Comparison of ENCODE assay signal across 27 mouse cellular contexts in the genomic region with DNA sequence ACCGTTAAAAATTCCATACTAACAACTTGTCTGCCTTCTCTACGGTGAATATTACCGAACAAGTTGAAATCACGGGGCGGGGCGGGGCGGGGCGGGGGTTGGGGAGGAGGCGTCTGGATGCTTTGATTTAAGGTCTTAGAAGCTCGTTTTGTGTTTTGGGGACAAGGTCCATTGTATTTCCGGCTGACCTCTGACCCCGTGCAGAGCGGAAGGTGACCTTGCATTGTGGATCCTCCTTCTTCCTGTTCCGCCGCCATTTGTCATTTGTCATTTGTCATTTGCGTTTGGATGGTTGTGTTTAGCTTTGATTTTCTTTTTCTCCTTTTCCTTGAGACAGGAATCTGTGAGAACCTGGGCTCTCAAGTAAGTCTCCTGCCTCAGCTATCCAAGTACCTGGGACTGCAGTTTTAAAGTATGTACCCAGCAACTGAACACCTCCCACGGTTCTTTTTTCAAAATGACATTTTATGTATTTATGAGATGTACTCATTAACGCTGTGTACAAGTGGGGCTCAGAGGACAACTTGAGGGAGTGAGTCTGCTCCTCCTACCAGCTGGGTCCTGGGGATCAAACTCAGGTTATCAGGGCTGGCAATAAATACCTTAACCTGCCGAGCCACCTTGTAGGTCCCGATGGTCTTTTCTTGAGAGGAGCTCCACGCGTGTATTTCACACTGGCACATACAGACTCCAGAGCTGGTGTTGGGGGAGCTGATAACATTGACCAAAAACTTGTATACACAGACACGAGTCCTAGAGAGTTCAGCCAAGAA. TPM values are rescaled to one million over a fixed set of nuclear protein-coding genes. Genes with fewer than 3 reads are reported as not detected.
DNase-seq lines count a peak whose midpoint lies in the region; ATAC-seq and TF ChIP-seq lines count a peak whose summit lies in the region.
"Had no signal": no experiment of that assay in that cellular context is flagged by ENCODE, and none has a peak within 500 bp of the region (broad histone marks: within the 10 kb centered on the region; RNA-seq: fewer than 3 reads in every experiment).

No protein-coding gene starts in this region.

- in situ Hi-C loops in ES-E14 (cut with MboI; ENCODE audit: low sequenced_read_pairs in 2 of 2, unreplicated experiment in 2 of 2): no loop called here

- H3K36me3 ChIP-seq in hindbrain, embryonic 10.5 days: no peaks in the 10 kb centered on the region
- no peaks in the 10 kb centered on the region for H3K36me3 ChIP-seq in hindbrain, embryonic 11.5 days (ENCODE audit: control insufficient read depth, insufficient read depth, low read length)
- H3K36me3 ChIP-seq in ES-E14 (ENCODE audit: control insufficient read depth, insufficient read depth, low read length, poor library complexity, severe bottlenecking) (peaks cover 4% of the 10 kb centered on the region; the same call in 1 of the 2 replicates), macrophage (ENCODE audit: inconsistent target) (no peaks in the 10 kb centered on the region)
- H3K36me3 ChIP-seq: embryonic facial prominence, embryonic 15.5 days; heart, embryonic 13.5 days; hindbrain, embryonic 13.5 days had no signal

- H3K4me3 ChIP-seq in hindbrain, embryonic 10.5 days: no peak overlapping the region
- no peak overlapping the region for H3K4me3 ChIP-seq in hindbrain, embryonic 11.5 days (ENCODE audit: low read depth, low read length)
- peak overlapping the region; percentile 58 to 65 for H3K4me3 ChIP-seq in ES-E14 (ENCODE audit: insufficient read depth in 1 of 2, low read depth in 1 of 2, low read length in 2 of 2, poor library complexity in 1 of 2, severe bottlenecking in 1 of 2)
- no peak overlapping the region for H3K4me3 ChIP-seq in macrophage (ENCODE audit: inconsistent target)
- H3K4me3 ChIP-seq: embryonic facial prominence, embryonic 15.5 days; erythroblast, embryonic 14.5 days; forebrain, embryonic 13.5 days; gastrocnemius, adult 2 months; heart, adult 2 months; heart, embryonic 13.5 days; hindbrain, embryonic 13.5 days had no signal

- WGBS in hindbrain, embryonic 10.5 days: 76% methylated on average over 23 of the region's 23 CpGs
- 70% methylated on average over 23 of the region's 23 CpGs for WGBS in hindbrain, embryonic 11.5 days
- 91% methylated on average over 17 of the region's 23 CpGs for WGBS in macrophage (ENCODE audit: missing documents)

- H3K9ac ChIP-seq in hindbrain, embryonic 11.5 days (ENCODE audit: low read depth, low read length): no peak overlapping the region
- H3K9ac ChIP-seq in ES-E14 (ENCODE audit: insufficient read depth, low read depth, low read length, poor library complexity, severe bottlenecking): peak overlapping the region; percentile 70
- H3K9ac ChIP-seq: embryonic facial prominence, embryonic 15.5 days; forebrain, embryonic 13.5 days; forebrain, postnatal 0 days; heart, embryonic 13.5 days; hindbrain, embryonic 13.5 days had no signal

- peaks cover 16% of the 10 kb centered on the region for H3K4me1 ChIP-seq in hindbrain, embryonic 10.5 days (replicated peaks)
- no peaks in the 10 kb centered on the region for H3K4me1 ChIP-seq in hindbrain, embryonic 11.5 days (replicated peaks; ENCODE audit: control insufficient read depth, insufficient read depth, low read length)
- H3K4me1 ChIP-seq in ES-E14 (ENCODE audit: control insufficient read depth in 2 of 2, insufficient read depth in 2 of 2, low read length in 2 of 2, poor library complexity in 1 of 2): peaks cover 9 to 16% of the 10 kb centered on the region in 2 experiments

- peak; percentile 41 for DNase-seq in embryo, embryonic 10.5 days (ENCODE audit: low spot score)
- no peak for DNase-seq in embryo, embryonic 9.5 days (ENCODE audit: extremely low spot score)
- peak; percentile 43 for DNase-seq in hindbrain, embryonic 10.5 days (ENCODE audit: low spot score)
- DNase-seq in hindbrain, embryonic 11.5 days (ENCODE audit: low spot score): no peak
- no peak for DNase-seq in ES-E14 (ENCODE audit: low read depth, low spot score)
- no peak for DNase-seq in gastrocnemius, postnatal 36 days
- DNase-seq: adrenal gland, adult 8-10 months; adrenal gland, postnatal 36 days; cerebellum, adult 11 months; cerebellum, adult 8-10 months; cerebellum, postnatal 14 days; forebrain, postnatal 0 days; gastrocnemius, adult 2 months; gastrocnemius, postnatal 25 days; heart, adult 2 months; heart, postnatal 36 days; kidney, adult 11 months; kidney, adult 9 months had no signal

- intact Hi-C loops in gastrocnemius, postnatal 36 days (cut with DNase I): no loop called here

- H3K27ac ChIP-seq in hindbrain, embryonic 10.5 days: no peak overlapping the region
- no peak overlapping the region for H3K27ac ChIP-seq in hindbrain, embryonic 11.5 days (ENCODE audit: low read depth, low read length)
- H3K27ac ChIP-seq in ES-E14 (ENCODE audit: insufficient read depth, low read depth, low read length, poor library complexity, severe bottlenecking) (peak overlapping the region; percentile 100), macrophage (peak overlapping the region; percentile 97)
- H3K27ac ChIP-seq: embryonic facial prominence, embryonic 15.5 days; forebrain, embryonic 13.5 days; gastrocnemius, adult 2 months; heart, adult 2 months; heart, embryonic 13.5 days; hindbrain, embryonic 13.5 days; hindbrain, postnatal 0 days had no signal

- H3K4me2 ChIP-seq in hindbrain, embryonic 11.5 days (replicated peaks; ENCODE audit: low read depth, low read length): no peak overlapping the region
- H3K4me2 ChIP-seq: embryonic facial prominence, embryonic 15.5 days; forebrain, embryonic 13.5 days; heart, embryonic 13.5 days; hindbrain, embryonic 13.5 days had no signal

- no peak for ATAC-seq in hindbrain, embryonic 11.5 days (ENCODE audit: low FRiP score)
- ATAC-seq in erythroid progenitor cell, adult 5-6 weeks (replicated peaks; ENCODE audit: low FRiP score, poor library complexity, severe bottlenecking): no peak
- ATAC-seq: forebrain, embryonic 13.5 days; forebrain, postnatal 0 days; hindbrain, postnatal 0 days; Patski had no signal

- H3K27me3 ChIP-seq in hindbrain, embryonic 10.5 days (ENCODE audit: insufficient read depth, poor library complexity, severe bottlenecking): peaks cover 13% of the 10 kb centered on the region
- no peaks in the 10 kb centered on the region for H3K27me3 ChIP-seq in hindbrain, embryonic 11.5 days (ENCODE audit: control insufficient read depth, insufficient read depth, low read length)
- H3K27me3 ChIP-seq: embryonic facial prominence, embryonic 15.5 days; hindbrain, embryonic 13.5 days; Patski had no signal

- H3K79me2 ChIP-seq in macrophage (ENCODE audit: inconsistent target): peaks cover 20% of the 10 kb centered on the region

- H3K9me3 ChIP-seq in hindbrain, embryonic 10.5 days: no peaks in the 10 kb centered on the region
- H3K9me3 ChIP-seq in hindbrain, embryonic 11.5 days (ENCODE audit: control insufficient read depth, low read length): no peaks in the 10 kb centered on the region
- H3K9me3 ChIP-seq in ES-E14 (ENCODE audit: control insufficient read depth, insufficient read depth, low read depth, low read length): no peaks in the 10 kb centered on the region
- H3K9me3 ChIP-seq: embryonic facial prominence, embryonic 15.5 days; forebrain, embryonic 13.5 days; heart, embryonic 13.5 days; hindbrain, embryonic 13.5 days had no signal

TF ChIP-seq in ES-E14, 5 proteins besides CTCF, POLR2A, EP300 and RAD21:
- 0 out of 2 replicates have a peak, but pooled peaks have one; percentile 18 for TF ChIP-seq HCFC1 (IDR thresholded peaks at IDR 0.05; ENCODE audit: borderline replicate concordance, insufficient read depth, low read length)
- TF ChIP-seq CHD2 (IDR thresholded peaks at IDR 0.05; ENCODE audit: low read depth, low read length): no peak; the same call in 1 of the 2 replicates

RNA-seq across cellular contexts. Expression of a gene that starts 23.2 kb away (rescaled TPM):
- 68.9 and 83.0 TPM in 2 replicates for polyA plus RNA-seq in hindbrain, embryonic 10.5 days (2016; fragmentation: Nextera tagmentation; extraction: Ambion mirVana)
- 61.6 and 66.0 TPM in 2 replicates for polyA plus RNA-seq in hindbrain, embryonic 11.5 days (2014; fragmentation: Nextera tagmentation; extraction: Ambion mirVana)
- total RNA-seq in ES-E14 (2012; rRNA removed): 74.6 and 87.1 TPM in 2 replicates
- 1,000 to 10,000 TPM in 1 of 26 experiments, 100 to 1,000 TPM in 25; 155 to 1,067 (median 440) TPM for total RNA-seq in macrophage (2018; cell fraction: chromatin; rRNA removed)
- total RNA-seq in macrophage (2018; cell fraction: cytosol; rRNA removed): 100 to 1,000 TPM in 18 of 26 experiments, 10 to 100 TPM in 8; 49.4 to 328 (median 151) TPM
- 1,000 to 10,000 TPM in 4 of 26 experiments, 100 to 1,000 TPM in 22; 178 to 1,168 (median 515) TPM for total RNA-seq in macrophage (2018; cell fraction: nucleus; rRNA removed)
- 68.9 to 96.0 TPM (median 82.3 TPM) in 3 replicates for polyA plus RNA-seq in macrophage (2018)
- 1 to 10 TPM; 5.8 to 6.0 TPM for total RNA-seq in gastrocnemius, postnatal 36 days (2021)
- 17.6 and 34.6 TPM in 2 replicates for total RNA-seq in erythroid progenitor cell, adult 5-6 weeks (2015; ENCODE audit: low replicate concordance)
- 1.8 and 4.2 TPM in 2 replicates for total RNA-seq in erythroid progenitor cell, adult 5-6 weeks (2017; ENCODE audit: low replicate concordance)

Comparison
In these comparisons a context has a peak if more than half of its experiments do, and no peak if none do; other contexts are left out.
1. DNase-seq: peak in embryo, embryonic 10.5 days (single experiment) and hindbrain, embryonic 10.5 days (single experiment); none in embryo, embryonic 9.5 days (single experiment), hindbrain, embryonic 11.5 days (single experiment), ES-E14 (single experiment) and gastrocnemius, postnatal 36 days (0 of 2).
2. H3K27ac ChIP-seq: peak in ES-E14 (single experiment) and macrophage (single experiment); none in hindbrain, embryonic 10.5 days (single experiment) and hindbrain, embryonic 11.5 days (single experiment).
3. H3K4me3 ChIP-seq: peak in ES-E14 (2 of 2); none in hindbrain, embryonic 10.5 days (single experiment), hindbrain, embryonic 11.5 days (single experiment) and macrophage (single experiment).